Mouse (Mus musculus) MEL (cell line): ENCODE results near the gene Tbc1d1. TPM values are rescaled to one million over a fixed set of nuclear protein-coding genes. Genes with fewer than 3 reads are reported as not detected.

Source experiments
- DNase-seq: peaks from one replicate; pipeline ENCODE4 v3.0.0; 2011; ENCODE audit warnings: low read depth, low spot score
- H3K27ac ChIP-seq: 2 replicates; pipeline ENCODE4 v1.5.1; 2012; ENCODE audit warnings: low read depth, mild to moderate bottlenecking, control low read depth, low read length, moderate library complexity; ENCODE audit not compliant: control insufficient read depth
- H3K27me3 ChIP-seq, 2 experiments: fragments of 150-350 bp in 1 of 2; sonication (generic) in 1 of 2; 2 replicates each; pipeline ENCODE4 v1.6.1; 2012; ENCODE audit warnings: low read length in 2 of 2, mild to moderate bottlenecking in 2 of 2, improper control_type of control experiment in 1 of 2, moderate library complexity in 1 of 2; ENCODE audit not compliant: insufficient read depth in 2 of 2, control insufficient read depth in 1 of 2
- H3K36me3 ChIP-seq, 2 experiments: 2 replicates each; pipeline ENCODE4 v1.6.1; 2012 to 2014; ENCODE audit warnings: low read length in 2 of 2, improper control_type of control experiment in 1 of 2, inconsistent platforms in 1 of 2, mild to moderate bottlenecking in 1 of 2; ENCODE audit not compliant: insufficient read depth in 2 of 2, control insufficient read depth in 1 of 2
- H3K4me1 ChIP-seq, 2 experiments: fragments of 150-350 bp in 1 of 2; sonication (generic) in 1 of 2; 2 replicates each; pipeline ENCODE4 v1.6.1; 2012; ENCODE audit warnings: low read length in 2 of 2, improper control_type of control experiment in 1 of 2, mild to moderate bottlenecking in 1 of 2; ENCODE audit not compliant: insufficient read depth in 2 of 2, control insufficient read depth in 1 of 2
- H3K4me3 ChIP-seq, 2 experiments: fragments of 150-350 bp in 1 of 2; sonication (generic) in 1 of 2; 2 replicates each; pipeline ENCODE4 v1.5.1; 2012; ENCODE audit warnings: low read depth in 2 of 2, low read length in 2 of 2, mild to moderate bottlenecking in 2 of 2, moderate library complexity in 2 of 2, control low read depth in 1 of 2, improper control_type of control experiment in 1 of 2; ENCODE audit not compliant: control insufficient read depth in 1 of 2, insufficient read depth in 1 of 2
- H3K79me2 ChIP-seq: 2 replicates; pipeline ENCODE4 v1.6.1; 2012; ENCODE audit warnings: mild to moderate bottlenecking, low read length, moderate library complexity; ENCODE audit not compliant: control insufficient read depth, poor library complexity, insufficient read depth
- H3K9ac ChIP-seq: 2 replicates; pipeline ENCODE4 v1.6.1; 2012; ENCODE audit warnings: low read depth, mild to moderate bottlenecking, control low read depth, low read length, moderate library complexity; ENCODE audit not compliant: control insufficient read depth, poor library complexity, severe bottlenecking
- H3K9me3 ChIP-seq: fragments of 150-350 bp; sonication (generic); replicated peaks from 2 replicates; pipeline ENCODE4 v1.6.1; 2012; ENCODE audit warnings: mild to moderate bottlenecking, low read length, improper control_type of control experiment, moderate library complexity; ENCODE audit not compliant: insufficient read depth
- ELF1 ChIP-seq: IDR thresholded peaks from 2 replicates; pipeline ENCODE4 v1.6.1; 2014; ENCODE audit warnings: low read depth, mild to moderate bottlenecking, inconsistent platforms, low read length, improper control_type of control experiment, moderate library complexity
- MAFK ChIP-seq: IDR thresholded peaks from 2 replicates; pipeline ENCODE4 v1.6.1; 2011; ENCODE audit warnings: low read depth, mild to moderate bottlenecking, low read length, improper control_type of control experiment, borderline replicate concordance
- MAX ChIP-seq: IDR thresholded peaks from 2 replicates; pipeline ENCODE4 v1.6.1; 2011; ENCODE audit warnings: low read length, improper control_type of control experiment
- MEF2A ChIP-seq: IDR thresholded peaks from 2 replicates; pipeline ENCODE4 v1.6.1; 2014; ENCODE audit warnings: low read depth, mild to moderate bottlenecking, inconsistent platforms, low read length, improper control_type of control experiment; ENCODE audit not compliant: poor library complexity, insufficient replicate concordance, severe bottlenecking; ENCODE audit errors: extremely low read depth
- MYC ChIP-seq: IDR thresholded peaks from 2 replicates; pipeline ENCODE4 v1.6.1; 2011; ENCODE audit warnings: low read depth, mild to moderate bottlenecking, low read length, improper control_type of control experiment, moderate library complexity
- NRF1 ChIP-seq: IDR thresholded peaks from 2 replicates; pipeline ENCODE4 v1.6.1; 2014; ENCODE audit warnings: low read depth, mild to moderate bottlenecking, inconsistent platforms, low read length, improper control_type of control experiment, moderate library complexity; ENCODE audit not compliant: poor library complexity, insufficient read depth, severe bottlenecking
- POLR2AphosphoS2 ChIP-seq: IDR thresholded peaks from 2 replicates; pipeline ENCODE4 v1.6.1; 2011; ENCODE audit warnings: low read length, improper control_type of control experiment
- POLR2AphosphoS5 ChIP-seq: IDR thresholded peaks from 2 replicates; pipeline ENCODE4 v1.6.1; 2012; ENCODE audit warnings: low read depth, borderline replicate concordance, mild to moderate bottlenecking, inconsistent platforms, low read length, moderate library complexity, mixed read lengths
- RCOR1 ChIP-seq: IDR thresholded peaks from 2 replicates; pipeline ENCODE4 v1.6.1; 2012; ENCODE audit warnings: low read depth, mild to moderate bottlenecking, inconsistent platforms, low read length, improper control_type of control experiment
- TAL1 ChIP-seq: IDR thresholded peaks from 2 replicates; pipeline ENCODE4 v1.6.1; 2012; ENCODE audit warnings: mild to moderate bottlenecking, inconsistent platforms, low read length, moderate library complexity, mixed read lengths
- TBP ChIP-seq: IDR thresholded peaks from 2 replicates; pipeline ENCODE4 v1.8.0; 2011; ENCODE audit warnings: low read depth, low read length, improper control_type of control experiment
- USF1 ChIP-seq: IDR thresholded peaks from 2 replicates; pipeline ENCODE4 v1.6.1; 2014; ENCODE audit warnings: low read depth, mild to moderate bottlenecking, inconsistent platforms, low read length, improper control_type of control experiment, moderate library complexity
- USF2 ChIP-seq, 2 experiments: IDR thresholded peaks; 2 replicates each; pipeline ENCODE4 v1.6.1; 2011 to 2012; ENCODE audit warnings: improper control_type of control experiment in 2 of 2, low read length in 2 of 2, borderline replicate concordance in 1 of 2, inconsistent platforms in 1 of 2, low read depth in 1 of 2, mild to moderate bottlenecking in 1 of 2; ENCODE audit not compliant: insufficient read depth in 1 of 2
- ZC3H11A ChIP-seq: IDR thresholded peaks from 2 replicates; pipeline ENCODE4 v1.6.1; 2012; ENCODE audit warnings: low read depth, mild to moderate bottlenecking, inconsistent platforms, low read length, improper control_type of control experiment
- ZKSCAN1 ChIP-seq: IDR thresholded peaks from 2 replicates; pipeline ENCODE4 v1.6.1; 2012; ENCODE audit warnings: low read depth, mild to moderate bottlenecking, inconsistent platforms, low read length, improper control_type of control experiment, moderate library complexity
- polyA plus RNA-seq, 2 experiments: library from polyadenylated mRNA; stranded (reverse) in 1 of 2; unstranded in 1 of 2; fragments of >175 nt in 1 of 2; fragments of >200 nt in 1 of 2; gene quantifications; 2 replicates each; pipeline versions ENCODE4 v1.2.1 to v1.2.4; 2012; ENCODE audit warnings: low replicate concordance in 2 of 2, low read depth in 1 of 2; ENCODE audit not compliant: insufficient read length in 2 of 2, insufficient read depth in 1 of 2, missing spikeins in 1 of 2
- total RNA-seq: library from RNA; depleted of rRNA; stranded (reverse); fragments of 300-350 nt; gene quantifications from 2 replicates; pipeline ENCODE4 v1.2.3, GENCODE M21; 2012

The Tbc1d1 gene
- total and polyA plus RNA-seq, 3 experiments: 22.5 to 24.4 TPM; not detected in 1

GRCm38 (mm10) chr5:64196250-64196865 is 40.3 kb downstream of the Tbc1d1 start:
- DNase-seq: no peak
- peaks cover 0 to 2% of the 10 kb centered on the region in 2 experiments; a peak in 1 of 4 replicates for H3K36me3 ChIP-seq

GRCm38 (mm10) chr5:64196866-64197321 is 40.8 kb downstream of the Tbc1d1 start:
- H3K4me3 ChIP-seq: no peak overlapping the region
- H3K4me1 ChIP-seq: no peaks in the 10 kb centered on the region; a peak in 1 of 4 replicates
- H3K27me3 ChIP-seq: no peaks in the 10 kb centered on the region
- no peak for DNase-seq
- peaks cover 0 to 2% of the 10 kb centered on the region in 2 experiments; a peak in 1 of 4 replicates for H3K36me3 ChIP-seq
- no peak overlapping the region for H3K27ac ChIP-seq
- H3K9me3 ChIP-seq: no peaks in the 10 kb centered on the region
- no peak overlapping the region for H3K9ac ChIP-seq
- no peaks in the 10 kb centered on the region for H3K79me2 ChIP-seq
- no peak for TF ChIP-seq POLR2AphosphoS2
- no peak for TF ChIP-seq USF1
- no peak for TF ChIP-seq MEF2A
- no peak for TF ChIP-seq NRF1

More at GRCm38 (mm10) chr5:64196250-64196865, 40.3 kb downstream of the Tbc1d1 start:
- Histone ChIP-seq H3K9me3 (no peaks in the 10 kb centered on the region), H3K27ac (no peak overlapping the region), H3K4me3 (no peak overlapping the region), H3K27me3 (no peaks in the 10 kb centered on the region), H3K4me1 (no peaks in the 10 kb centered on the region; a peak in 1 of 4 replicates), H3K79me2 (no peaks in the 10 kb centered on the region), H3K9ac (no peak overlapping the region)
- TF ChIP-seq ZKSCAN1 (no peak), ZC3H11A (no peak), POLR2AphosphoS5 (no peak), TAL1 (no peak), MAFK (no peak), USF2 (IDR thresholded peaks at IDR 0.05; ENCODE audit: borderline replicate concordance in 1 of 2, insufficient read depth in 1 of 2, low read depth in 1 of 2, low read length in 2 of 2) (no peak), TBP (no peak), RCOR1 (no peak), ELF1 (no peak), MYC (no peak), MAX (no peak)
